Mouse (Mus musculus) C2C12 (cell line): ENCODE data around the gene Yipf1.

Source experiments
- CTCF ChIP-seq: IDR thresholded peaks from one replicate; pipeline ENCODE4 v1.5.1; 2011; ENCODE audit not compliant: control insufficient read depth, insufficient read depth, insufficient read length
- USF1 ChIP-seq: IDR thresholded peaks from one replicate; pipeline ENCODE4 v1.6.1; 2011; ENCODE audit warnings: low read depth, mild to moderate bottlenecking, control low read depth, moderate library complexity

DNA sequence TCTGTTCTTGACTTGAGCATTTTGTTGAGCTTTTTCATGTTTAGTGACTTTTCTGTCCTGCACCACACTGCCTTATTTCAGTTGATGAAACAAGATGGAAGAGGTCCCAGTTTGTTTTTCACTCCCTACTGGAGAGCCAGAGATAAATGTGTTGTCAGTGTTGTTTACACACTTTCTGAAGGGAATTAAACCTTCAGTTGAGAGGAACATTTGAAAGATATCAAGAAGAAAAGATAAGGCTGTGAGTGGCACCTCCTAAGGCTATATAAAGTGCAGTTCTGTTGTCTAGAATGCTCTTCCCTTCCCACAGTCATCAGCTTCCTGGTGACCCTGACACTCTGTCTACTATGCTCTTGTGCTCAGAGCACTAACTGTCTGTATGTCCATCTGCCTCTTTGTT is 37.2 kb downstream of the Yipf1 start:
- no peak for TF ChIP-seq CTCF
- TF ChIP-seq USF1, result no peak
